ENCODE assay signal across 9 mouse cellular contexts in the genomic region with DNA sequence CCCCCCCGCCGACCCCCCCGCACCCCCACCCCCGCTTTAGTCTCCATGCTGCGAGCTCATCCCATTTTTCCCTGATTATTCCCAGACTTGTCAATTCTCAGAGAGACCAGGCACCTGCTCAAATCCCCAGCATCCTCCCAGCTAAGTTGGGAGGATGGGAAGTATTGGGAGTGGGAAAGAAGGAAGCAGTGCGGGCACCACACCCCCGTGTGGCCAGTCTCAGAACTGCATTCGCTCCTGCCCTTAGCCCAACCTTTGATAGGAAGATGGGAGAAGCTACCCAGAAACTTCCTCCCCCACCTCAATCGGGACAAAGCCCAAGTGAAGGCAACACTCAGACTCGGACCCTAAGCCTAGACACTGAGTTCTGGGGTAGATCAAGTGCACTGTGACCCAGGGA. TPM values are rescaled to one million over a fixed set of nuclear protein-coding genes. Genes with fewer than 3 reads are reported as not detected.
A peak's percentile ranks its signal among the peaks of the same experiment; 100 is the strongest.
DNase-seq lines count a peak whose midpoint lies in the region; ATAC-seq and TF ChIP-seq lines count a peak whose summit lies in the region.
"Had no signal": no experiment of that assay in that cellular context is flagged by ENCODE, and none has a peak within 500 bp of the region (broad histone marks: within the 10 kb centered on the region; RNA-seq: fewer than 3 reads in every experiment).

No protein-coding gene starts in this region.

- no peak for ATAC-seq in CD4-positive, CD25-positive, alpha-beta regulatory T cell, adult 4 months
- ATAC-seq in forebrain, embryonic 16.5 days = no peak
- ATAC-seq in midbrain, embryonic 11.5 days (ENCODE audit: low FRiP score) = no peak

- H3K9ac ChIP-seq in forebrain, embryonic 16.5 days (replicated peaks; ENCODE audit: low read depth, low read length) = peak overlapping the region; percentile 39; the same call in 1 of the 2 replicates
- no peak overlapping the region; the same call in 1 of the 2 replicates for H3K9ac ChIP-seq in midbrain, embryonic 11.5 days (ENCODE audit: low read length)

- no peak for TF ChIP-seq POLR2A in small intestine, adult 2 months (IDR thresholded peaks at IDR 0.05; ENCODE audit: low read depth, low read length)

- 6% methylated on average over 10 of the region's 10 CpGs for WGBS in forebrain, embryonic 16.5 days
- 9% methylated on average over 10 of the region's 10 CpGs for WGBS in midbrain, embryonic 11.5 days
- 14% methylated on average over 10 of the region's 10 CpGs for WGBS in small intestine, adult 2 months

- H3K27me3 ChIP-seq in forebrain, embryonic 16.5 days (replicated peaks; ENCODE audit: control insufficient read depth, insufficient read depth, low read length) = no peaks in the 10 kb centered on the region
- no peaks in the 10 kb centered on the region for H3K27me3 ChIP-seq in midbrain, embryonic 11.5 days (ENCODE audit: control insufficient read depth, insufficient read depth, low read length)
- no peaks in the 10 kb centered on the region for H3K27me3 ChIP-seq in small intestine, adult 2 months (ENCODE audit: control insufficient read depth, insufficient read depth, low read length)

- H3K4me1 ChIP-seq in forebrain, embryonic 16.5 days (replicated peaks; ENCODE audit: control insufficient read depth, insufficient read depth, low read length) = peaks cover 49% of the 10 kb centered on the region
- peaks cover 43% of the 10 kb centered on the region for H3K4me1 ChIP-seq in midbrain, embryonic 11.5 days (ENCODE audit: control insufficient read depth, insufficient read depth, low read length)
- H3K4me1 ChIP-seq in small intestine, adult 2 months (ENCODE audit: control insufficient read depth, insufficient read depth, insufficient read length, low read length) = peaks cover 7% of the 10 kb centered on the region

- H3K9me3 ChIP-seq in forebrain, embryonic 16.5 days (ENCODE audit: control insufficient read depth, low read length) = no peaks in the 10 kb centered on the region
- H3K9me3 ChIP-seq in midbrain, embryonic 11.5 days (ENCODE audit: control insufficient read depth, low read length) = no peaks in the 10 kb centered on the region

- peak; percentile 93 for TF ChIP-seq CTCF in left cerebral cortex, adult 2 months (IDR thresholded peaks at IDR 0.05)
- peak; percentile 78 for TF ChIP-seq CTCF in small intestine, adult 2 months (IDR thresholded peaks at IDR 0.05; ENCODE audit: extremely low read depth, insufficient read length, insufficient replicate concordance, low read depth, low read length)

- DNase-seq in CD4-positive, CD25-positive, alpha-beta regulatory T cell, adult 2 months (ENCODE audit: low read depth, low spot score) = peak; percentile 65
- peak; percentile 80 to 89 for DNase-seq in cerebellum, adult 18-20 months
- peak; percentile 90 for DNase-seq in heart, postnatal 4 days
- peak; percentile 78 to 84 for DNase-seq in left cerebral cortex, adult 2 months (ENCODE audit: extremely low spot score in 1 of 2, low spot score in 2 of 2)
- DNase-seq in midbrain, embryonic 11.5 days (ENCODE audit: low spot score, missing footprints) = peak; percentile 99

- peak overlapping the region; percentile 89 for H3K4me2 ChIP-seq in forebrain, embryonic 16.5 days (ENCODE audit: low read length)
- no peak overlapping the region; the same call in 1 of the 2 replicates for H3K4me2 ChIP-seq in midbrain, embryonic 11.5 days

- intact Hi-C loops in left cerebral cortex, adult 2 months (cut with DNase I) = no loop called here

- peak overlapping the region; percentile 89 for H3K4me3 ChIP-seq in forebrain, embryonic 16.5 days (replicated peaks; ENCODE audit: low read length)
- peak overlapping the region; percentile 25; the same call in 1 of the 2 replicates for H3K4me3 ChIP-seq in left cerebral cortex, adult 2 months
- no peak overlapping the region for H3K4me3 ChIP-seq in midbrain, embryonic 11.5 days (ENCODE audit: low read depth, low read length)
- no peak overlapping the region for H3K4me3 ChIP-seq in small intestine, adult 2 months (ENCODE audit: low read depth, low read length)

- peaks cover 23% of the 10 kb centered on the region for H3K36me3 ChIP-seq in forebrain, embryonic 16.5 days (ENCODE audit: control insufficient read depth, insufficient read depth)
- peaks cover 8% of the 10 kb centered on the region; the same call in 1 of the 2 replicates for H3K36me3 ChIP-seq in midbrain, embryonic 11.5 days (ENCODE audit: control insufficient read depth, insufficient read depth, low read length)
- no peaks in the 10 kb centered on the region for H3K36me3 ChIP-seq in small intestine, adult 2 months (ENCODE audit: control insufficient read depth, insufficient read depth, low read length)

- peak overlapping the region; percentile 86 for H3K27ac ChIP-seq in forebrain, embryonic 16.5 days (ENCODE audit: low read length)
- H3K27ac ChIP-seq in left cerebral cortex, adult 2 months = peak overlapping the region; percentile 72
- peak overlapping the region; percentile 31; the same call in 1 of the 2 replicates for H3K27ac ChIP-seq in midbrain, embryonic 11.5 days (ENCODE audit: low read depth, low read length)
- no peak overlapping the region for H3K27ac ChIP-seq in small intestine, adult 2 months (ENCODE audit: insufficient read depth, low read depth, low read length)

RNA-seq across cellular contexts. Expression of a gene that starts 4.7 kb away (rescaled TPM):
- 1 to 10 TPM; 4.9 to 7.0 TPM for polyA plus RNA-seq in CD4-positive, CD25-positive, alpha-beta regulatory T cell, adult 4 months (2017; shearing (Covaris generic))
- polyA plus RNA-seq in forebrain, embryonic 16.5 days (2015; fragmentation: Nextera tagmentation; extraction: Ambion mirVana) = 56.0 and 82.4 TPM in 2 replicates
- total RNA-seq in heart, postnatal 4 days (2021) = 10 to 100 TPM; 82.4 to 91.9 TPM
- total RNA-seq in left cerebral cortex, adult 2 months (2021) = 100 to 1,000 TPM; 216 to 338 TPM
- 17.6 and 22.3 TPM in 2 replicates for polyA plus RNA-seq in midbrain, embryonic 11.5 days (2014; fragmentation: Nextera tagmentation; extraction: Ambion mirVana)
- polyA plus RNA-seq in small intestine, adult 2 months (2012; rRNA removed) = 4.2 and 6.5 TPM in 2 replicates

RNA-seq across cellular contexts. Expression of a gene that starts 15.1 kb away (rescaled TPM):
- polyA plus RNA-seq in CD4-positive, CD25-positive, alpha-beta regulatory T cell, adult 4 months (2017; shearing (Covaris generic)) = under 1 TPM in 1 of 2 experiments, not detected in 1; 0.48 TPM
- 0.51 and 0.60 TPM in 2 replicates for polyA plus RNA-seq in forebrain, embryonic 16.5 days (2015; fragmentation: Nextera tagmentation; extraction: Ambion mirVana)
- total RNA-seq in heart, postnatal 4 days (2021) = not detected
- total RNA-seq in left cerebral cortex, adult 2 months (2021) = not detected
- polyA plus RNA-seq in midbrain, embryonic 11.5 days (2014; fragmentation: Nextera tagmentation; extraction: Ambion mirVana) = 0.52 and 0.60 TPM in 2 replicates
- not detected in 2 replicates for polyA plus RNA-seq in small intestine, adult 2 months (2012; rRNA removed)
- total RNA-seq: layer of hippocampus, adult 8-10 months had no signal

RNA-seq across cellular contexts. Expression of a gene that starts 37.8 kb away (rescaled TPM):
- under 1 TPM in 1 of 2 experiments, not detected in 1; 0.05 TPM for polyA plus RNA-seq in CD4-positive, CD25-positive, alpha-beta regulatory T cell, adult 4 months (2017; shearing (Covaris generic))
- 25.2 and 33.6 TPM in 2 replicates for polyA plus RNA-seq in forebrain, embryonic 16.5 days (2015; fragmentation: Nextera tagmentation; extraction: Ambion mirVana)
- 10 to 100 TPM; 15.2 to 23.1 TPM for total RNA-seq in heart, postnatal 4 days (2021)
- total RNA-seq in left cerebral cortex, adult 2 months (2021) = 100 to 1,000 TPM; 359 to 380 TPM
- polyA plus RNA-seq in midbrain, embryonic 11.5 days (2014; fragmentation: Nextera tagmentation; extraction: Ambion mirVana) = 2.2 and 2.9 TPM in 2 replicates
- polyA plus RNA-seq in small intestine, adult 2 months (2012; rRNA removed) = 0.37 and 0.46 TPM in 2 replicates

RNA-seq across cellular contexts. Expression of a gene that starts 46.0 kb away (rescaled TPM):
- 100 to 1,000 TPM; 164 to 202 TPM for polyA plus RNA-seq in CD4-positive, CD25-positive, alpha-beta regulatory T cell, adult 4 months (2017; shearing (Covaris generic))
- polyA plus RNA-seq in forebrain, embryonic 16.5 days (2015; fragmentation: Nextera tagmentation; extraction: Ambion mirVana) = 509 and 532 TPM in 2 replicates
- 100 to 1,000 TPM; 291 to 295 TPM for total RNA-seq in heart, postnatal 4 days (2021)
- 100 to 1,000 TPM; 179 to 186 TPM for total RNA-seq in left cerebral cortex, adult 2 months (2021)
- polyA plus RNA-seq in midbrain, embryonic 11.5 days (2014; fragmentation: Nextera tagmentation; extraction: Ambion mirVana) = 635 and 667 TPM in 2 replicates
- 44.3 and 78.2 TPM in 2 replicates for polyA plus RNA-seq in small intestine, adult 2 months (2012; rRNA removed)

RNA-seq across cellular contexts. Expression of a gene that starts 56.0 kb away (rescaled TPM):
- polyA plus RNA-seq in CD4-positive, CD25-positive, alpha-beta regulatory T cell, adult 4 months (2017; shearing (Covaris generic)) = 10 to 100 TPM; 23.3 to 38.7 TPM
- polyA plus RNA-seq in forebrain, embryonic 16.5 days (2015; fragmentation: Nextera tagmentation; extraction: Ambion mirVana) = 32.8 and 33.2 TPM in 2 replicates
- 1 to 10 TPM; 7.4 to 8.2 TPM for total RNA-seq in heart, postnatal 4 days (2021)
- total RNA-seq in left cerebral cortex, adult 2 months (2021) = 10 to 100 TPM; 15.1 to 17.4 TPM
- 21.4 and 22.0 TPM in 2 replicates for polyA plus RNA-seq in midbrain, embryonic 11.5 days (2014; fragmentation: Nextera tagmentation; extraction: Ambion mirVana)
- polyA plus RNA-seq in small intestine, adult 2 months (2012; rRNA removed) = 3.9 and 9.5 TPM in 2 replicates

Comparison
In these comparisons a context has a peak if more than half of its experiments do, and no peak if none do; other contexts are left out.
1. H3K4me3 ChIP-seq: peak in forebrain, embryonic 16.5 days (single experiment) and left cerebral cortex, adult 2 months (single experiment); none in midbrain, embryonic 11.5 days (single experiment) and small intestine, adult 2 months (single experiment).
2. Peak in every context shown above with its lines, with median percentiles within 50 percentile points of each other: DNase-seq.